Mouse (Mus musculus) telencephalon, adult 2 months (tissue): ENCODE measurements at regions not wholly inside any gene's neighbourhood (a gene's known extent, or its start where the extent isn't known, plus 50 kb on each side); places are given as distances from the start of the nearest gene placed in this dataset.

Source experiments
- DNase-seq: peaks from one replicate; pipeline ENCODE4 v3.0.0-alpha.2; 2011; ENCODE audit warnings: low read depth, low spot score

DNA sequence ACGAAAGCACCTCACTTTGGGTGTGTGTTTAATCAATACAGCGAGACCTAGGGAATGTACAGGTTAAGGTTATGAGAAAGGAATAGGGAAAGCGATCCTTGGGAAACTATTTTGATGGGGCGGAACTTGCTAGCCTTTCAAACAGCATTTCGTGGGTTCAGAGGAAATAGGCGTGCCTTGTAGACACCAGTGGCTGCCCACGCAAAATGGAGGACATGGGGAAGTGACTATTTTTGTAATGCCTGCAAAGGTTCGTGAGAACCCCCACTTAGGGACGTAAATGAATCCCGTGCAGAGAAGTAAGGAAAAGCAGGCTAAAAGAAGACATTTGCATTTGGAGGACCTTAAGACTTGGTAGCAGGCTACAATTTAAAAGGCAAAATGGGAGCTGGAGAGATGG is 114.1 kb upstream of the Ppm1h start:
- no peak for DNase-seq

DNA sequence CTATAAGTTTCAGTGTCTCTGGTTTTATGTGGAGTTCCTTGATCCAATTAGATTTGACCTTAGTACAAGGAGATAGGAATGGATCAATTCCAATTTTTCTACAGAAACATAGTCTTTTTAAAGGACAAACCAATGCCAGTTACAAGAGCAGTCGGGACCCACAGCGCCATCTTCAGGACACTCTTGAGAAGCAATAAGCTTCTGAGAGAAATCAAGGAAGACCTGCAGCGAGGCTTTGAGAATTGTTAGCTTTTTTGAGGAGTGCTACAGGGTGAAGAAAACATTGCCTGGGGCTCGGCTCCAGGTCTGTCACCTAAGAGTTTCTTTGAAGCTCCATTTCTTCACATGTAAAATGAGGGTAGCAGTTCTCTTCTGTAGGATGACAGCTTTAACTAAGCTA is 112.0 kb upstream of the Ppm1h start:
- DNase-seq, result no peak

DNA sequence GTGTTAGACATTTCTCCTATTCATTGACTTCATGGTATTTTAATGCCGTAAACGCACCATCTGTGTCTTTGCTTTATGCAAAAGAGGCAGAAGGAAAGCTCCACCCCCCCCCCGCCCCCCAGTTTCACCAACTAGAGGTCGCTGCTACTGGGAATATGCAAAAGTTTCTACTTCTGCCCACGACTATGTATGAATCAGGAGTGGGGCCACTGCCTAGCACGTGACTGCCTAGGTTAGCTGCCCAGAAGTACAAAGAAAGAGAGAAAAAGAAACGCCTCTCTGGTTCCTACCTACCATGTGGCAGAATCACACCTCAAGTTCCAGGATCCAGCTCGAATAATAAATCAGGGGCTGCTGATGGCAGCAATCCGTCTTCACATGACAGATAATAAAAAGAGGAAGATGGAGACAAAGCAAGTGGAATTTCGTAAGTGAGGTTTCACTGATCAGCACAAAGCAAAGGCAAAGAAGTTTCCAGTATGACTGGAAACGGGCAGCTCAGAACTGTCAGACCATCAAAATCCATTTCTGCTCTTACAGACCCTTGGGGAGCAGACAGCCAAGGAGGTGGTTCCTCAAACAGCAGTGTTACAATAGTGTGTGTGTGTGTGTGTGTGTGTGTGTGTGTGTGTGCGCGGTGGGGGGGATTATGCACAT is 108.9 kb upstream of the Ppm1h start:
- DNase-seq, result no peak

DNA sequence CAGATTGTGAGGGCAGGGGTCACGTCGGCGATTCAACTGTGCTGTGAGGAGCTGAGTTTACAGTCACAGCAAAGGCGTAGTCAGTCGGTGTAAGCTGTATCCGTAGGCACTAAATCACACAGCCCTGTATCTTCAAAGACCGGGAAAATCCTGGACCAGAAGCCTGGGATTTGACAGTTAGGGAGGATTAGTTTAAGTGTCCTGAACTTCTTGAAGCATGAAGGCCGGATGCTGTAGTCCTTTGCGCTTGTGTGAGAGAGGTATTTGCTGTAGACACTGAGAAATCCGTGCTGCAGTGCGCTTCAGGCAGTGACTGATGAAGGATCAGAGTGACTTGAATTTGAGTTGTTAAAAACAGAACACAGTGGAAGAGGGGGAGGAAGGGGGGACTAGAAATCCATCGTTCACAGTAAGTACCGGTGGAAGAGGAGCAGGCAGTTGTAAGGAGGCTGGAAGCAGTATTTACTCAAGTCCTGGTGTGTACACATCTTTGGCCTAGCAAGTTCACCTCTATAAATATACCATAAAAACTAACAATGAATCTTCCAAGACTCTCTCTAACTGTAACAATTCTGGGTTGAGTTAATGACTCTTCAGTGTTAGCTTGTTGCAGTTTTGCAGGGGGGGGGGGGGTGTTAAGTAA is 107.5 kb upstream of the Ppm1h start:
- DNase-seq, result no peak

DNA sequence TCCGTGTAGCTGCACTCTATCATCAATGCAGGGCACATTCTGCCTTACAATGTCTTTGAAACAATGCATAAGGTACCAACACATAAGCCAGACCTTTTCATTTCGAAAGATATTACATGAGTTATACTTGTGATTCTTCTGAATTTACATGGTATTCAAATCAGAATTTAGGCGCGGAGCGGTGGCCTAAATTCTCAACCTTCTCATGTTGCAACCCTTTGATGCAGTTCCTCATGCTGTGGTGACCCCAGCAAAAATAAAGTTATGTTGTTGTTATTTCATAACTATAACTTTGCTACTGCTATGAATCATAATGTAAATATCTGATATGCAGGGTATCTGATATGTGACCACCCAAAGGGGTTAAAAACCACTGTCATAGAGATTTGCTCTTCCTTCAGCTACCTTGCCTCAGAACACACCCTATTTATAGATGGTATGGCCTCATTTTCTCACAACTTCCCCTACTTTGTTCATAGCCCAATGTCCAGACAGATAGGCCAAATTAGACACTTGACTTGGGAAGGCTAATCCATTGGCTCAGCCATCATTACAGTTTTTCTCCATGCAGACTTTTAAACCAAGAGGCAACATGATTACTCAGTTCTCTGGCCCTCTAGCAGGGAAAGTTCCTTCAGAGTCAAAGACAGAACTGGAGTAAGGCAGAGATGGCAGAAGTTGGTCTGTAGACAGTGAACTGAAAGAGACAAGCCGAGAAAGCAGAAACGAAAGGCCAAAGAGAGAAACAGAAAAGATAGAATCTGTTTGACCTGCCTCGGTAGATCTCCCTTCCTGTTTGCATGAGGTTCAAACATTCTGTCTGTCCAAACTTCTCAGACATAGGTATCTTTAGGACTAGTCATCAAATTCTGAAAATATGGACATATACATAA is 102.1 kb upstream of the Ppm1h start:
- no peak for DNase-seq

DNA sequence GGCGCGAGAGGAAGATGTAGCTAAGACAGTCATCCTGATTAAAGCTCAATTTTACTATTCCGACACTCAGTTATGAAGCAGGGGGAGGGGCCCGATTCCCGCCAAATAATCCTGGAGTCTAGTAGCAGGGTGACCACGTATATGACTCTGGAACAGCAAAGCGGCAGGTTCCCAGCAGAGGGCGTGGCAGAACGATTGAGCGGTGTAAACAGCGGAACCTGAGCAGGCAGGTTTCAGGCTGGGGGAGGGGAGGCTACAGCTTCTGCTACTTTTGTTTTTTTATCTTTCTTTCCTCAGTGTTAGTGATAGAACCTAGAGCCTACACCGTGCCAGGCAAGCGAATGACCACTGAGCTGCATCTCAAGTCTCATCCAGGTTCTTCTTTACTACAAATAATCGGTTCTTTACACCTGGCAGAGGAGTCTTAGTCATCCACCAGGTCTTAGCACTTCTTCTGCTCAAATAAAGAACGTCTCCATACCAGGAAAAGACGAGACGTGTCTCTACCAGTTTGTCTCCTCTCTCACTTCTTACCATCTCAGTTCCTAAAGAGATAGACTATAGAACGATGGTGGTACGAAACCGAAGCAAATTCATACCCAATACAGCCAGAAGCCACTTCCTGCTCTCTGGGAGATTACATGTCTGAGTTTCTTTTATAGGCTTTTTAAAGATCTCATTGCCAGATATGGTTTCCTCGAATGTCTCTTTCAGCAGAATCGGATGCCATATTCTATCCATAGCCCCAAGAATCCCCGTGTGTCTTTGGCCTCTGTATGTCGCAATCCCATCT is 100.2 kb upstream of the Ppm1h start:
- no peak for DNase-seq

DNA sequence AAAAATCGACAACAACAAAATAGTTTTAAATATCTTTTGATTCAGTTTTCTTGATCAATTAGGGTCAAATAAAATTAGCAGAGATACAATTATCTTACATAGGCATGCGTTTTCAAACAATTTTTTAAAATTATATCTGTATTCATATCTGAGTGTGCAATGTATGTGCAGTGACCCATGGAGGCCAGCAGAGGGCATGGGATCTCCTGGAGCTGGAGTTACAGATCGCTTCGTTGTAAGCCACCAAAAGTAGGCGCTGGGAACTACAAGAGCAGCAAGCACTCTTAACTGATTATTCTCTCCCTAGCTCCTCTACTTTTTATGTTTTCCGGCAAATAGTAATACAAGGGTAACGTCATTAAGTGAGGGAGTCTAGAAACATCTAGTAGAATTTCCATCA is 97.5 kb upstream of the Ppm1h start:
- DNase-seq, result no peak

DNA sequence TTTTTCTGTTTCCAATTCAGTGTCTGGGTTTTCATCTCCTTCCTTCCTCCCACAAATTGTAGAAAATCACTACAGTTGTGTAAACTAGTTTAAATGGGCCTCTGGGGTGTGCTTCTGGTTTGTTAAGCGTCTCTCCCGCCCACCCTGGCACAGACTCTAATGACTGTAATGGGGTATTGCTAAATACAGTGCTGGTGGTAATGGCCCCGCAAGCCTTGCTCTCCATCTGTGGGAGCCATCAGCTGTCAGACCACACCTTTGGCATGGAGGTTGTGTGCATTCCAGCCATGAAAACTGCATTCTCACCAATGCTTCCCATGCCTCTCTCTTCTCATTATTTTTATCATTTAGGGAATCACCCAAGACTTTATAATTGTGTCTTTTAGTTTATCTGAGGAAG is 91.0 kb upstream of the Ppm1h start:
- DNase-seq, result no peak

DNA sequence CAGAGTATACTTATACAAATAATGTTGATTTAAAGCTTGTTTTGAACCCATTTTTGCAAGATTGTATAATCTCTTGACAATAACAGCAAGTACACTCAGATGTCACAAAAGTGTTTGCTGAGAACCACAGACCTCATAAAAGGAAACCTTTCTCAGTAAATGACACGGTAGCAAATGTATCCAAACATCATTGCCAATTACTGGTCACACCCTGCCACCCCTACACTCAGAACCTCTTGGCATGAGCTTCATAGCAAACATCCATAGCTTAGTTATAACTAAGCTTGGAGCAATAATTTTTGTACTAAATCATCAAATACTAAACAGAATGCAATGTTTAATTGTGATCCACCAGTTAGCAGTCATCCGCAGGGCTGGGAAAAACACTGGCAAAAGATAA is 79.1 kb upstream of the Ppm1h start:
- no peak for DNase-seq

DNA sequence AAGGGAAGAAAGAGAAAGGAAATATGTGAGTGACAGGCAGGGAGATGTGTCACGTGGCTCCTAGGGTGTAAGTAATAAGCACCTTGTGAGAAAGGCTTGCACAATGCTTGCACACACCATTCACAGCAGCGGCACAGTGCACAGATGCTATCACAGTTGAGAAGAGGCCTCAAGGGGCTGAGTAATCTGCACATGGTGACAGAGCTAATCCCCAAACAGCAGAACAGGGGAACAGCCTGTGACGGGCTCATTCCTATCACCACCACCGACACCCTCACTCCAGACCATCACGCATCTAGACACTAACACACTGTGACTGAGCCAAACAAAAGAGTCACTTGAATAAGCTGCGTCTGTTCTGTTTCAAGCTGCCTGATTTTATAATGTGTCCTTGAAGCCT is 76.2 kb upstream of the Ppm1h start:
- no peak for DNase-seq

DNA sequence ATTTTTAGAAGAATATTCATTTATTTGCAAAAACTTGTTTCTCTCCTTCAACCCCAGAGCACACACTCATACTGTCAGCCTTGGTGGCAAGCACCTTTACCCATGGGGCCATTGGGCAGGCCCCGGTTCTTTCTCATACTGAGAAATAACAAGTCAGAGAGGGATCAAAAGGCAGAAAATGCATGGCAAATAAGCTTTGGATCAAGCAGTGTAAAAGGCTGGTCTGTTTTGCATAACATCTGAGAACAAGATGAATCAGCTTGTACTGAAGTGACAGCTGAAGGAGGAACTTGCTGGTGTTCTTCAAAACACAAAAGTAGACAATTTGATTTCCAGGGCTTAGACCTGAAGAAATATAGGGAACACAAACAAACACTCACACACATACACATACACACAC is 74.6 kb upstream of the Ppm1h start:
- DNase-seq, result no peak

DNA sequence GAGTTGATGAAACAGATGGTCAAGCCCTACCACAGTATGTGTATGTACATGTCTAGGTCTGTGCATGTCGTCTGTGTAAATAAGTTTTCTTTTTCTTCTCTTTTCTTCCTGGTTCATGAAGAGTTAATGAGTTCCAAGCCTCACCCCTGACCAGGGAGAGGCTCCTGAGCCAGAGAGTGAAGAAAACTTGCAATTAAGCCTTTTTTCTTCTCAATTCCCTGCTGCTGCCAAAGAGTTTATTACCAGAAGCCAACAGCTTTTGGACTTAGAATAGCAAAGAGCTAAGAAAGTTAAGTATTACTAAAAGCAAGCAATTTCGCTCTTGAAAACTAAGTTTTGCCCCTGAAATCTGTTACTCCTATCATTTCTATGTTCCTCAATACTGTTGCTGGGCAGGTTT is 65.3 kb upstream of the Ppm1h start:
- DNase-seq, result no peak

DNA sequence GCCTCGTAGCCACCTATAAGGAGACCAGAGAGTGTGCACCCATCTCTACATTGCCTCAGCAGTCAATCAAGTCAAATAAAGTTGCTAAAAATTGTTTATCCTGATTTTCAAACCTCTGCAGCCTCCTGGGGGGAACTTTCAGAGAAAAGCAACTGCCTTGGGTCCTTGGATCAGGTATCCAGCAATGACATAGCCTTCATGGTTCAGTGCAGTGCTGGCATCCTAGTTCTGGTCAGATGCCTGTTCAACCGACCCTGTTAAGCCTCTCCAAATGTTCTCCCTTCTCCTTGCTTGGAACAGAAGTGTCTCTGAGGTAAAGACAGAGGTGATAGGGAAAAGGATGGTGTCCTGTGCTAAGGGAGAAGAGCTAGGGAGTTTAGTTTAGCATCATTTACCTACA is 64.7 kb upstream of the Ppm1h start:
- DNase-seq, result no peak

DNA sequence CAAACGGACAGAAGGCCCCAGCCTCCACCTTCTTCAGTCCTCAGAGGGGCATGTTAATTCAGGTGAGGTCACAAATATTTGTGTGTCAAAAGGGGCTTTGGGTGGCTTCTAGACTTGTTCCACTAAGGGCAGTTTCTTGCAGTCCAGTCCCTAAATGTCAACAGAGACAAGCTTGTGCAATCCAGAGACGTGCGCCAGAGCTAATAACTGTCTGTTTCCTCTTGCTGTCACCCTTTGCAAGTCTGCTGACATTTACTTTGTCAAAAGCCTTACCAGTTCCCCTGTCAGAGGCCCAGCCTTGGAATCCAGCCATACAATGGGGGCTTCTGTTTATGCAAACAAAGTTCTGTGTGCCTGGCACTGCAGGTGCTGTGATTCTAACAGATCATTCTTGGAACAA is 63.8 kb upstream of the Ppm1h start:
- DNase-seq, result no peak

DNA sequence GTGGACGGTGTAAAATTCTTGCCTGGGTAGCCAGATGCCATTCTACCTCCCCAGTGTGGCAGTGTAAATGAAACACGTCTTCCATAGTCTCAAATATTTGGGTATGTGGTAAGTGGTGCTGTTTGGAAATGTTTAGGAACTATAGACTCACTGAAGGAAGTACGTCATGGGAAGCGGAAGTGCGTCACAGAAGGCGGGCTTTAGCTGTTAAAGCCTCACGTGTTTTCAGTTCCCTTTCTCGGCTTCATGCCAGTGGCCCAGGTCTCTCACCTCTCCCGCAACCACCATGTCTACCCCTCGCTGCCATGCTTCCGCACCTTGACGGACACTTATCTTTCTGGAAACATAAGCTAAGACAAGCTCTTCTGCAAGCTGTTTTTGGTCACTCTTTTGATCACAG is 62.9 kb upstream of the Ppm1h start:
- no peak for DNase-seq

DNA sequence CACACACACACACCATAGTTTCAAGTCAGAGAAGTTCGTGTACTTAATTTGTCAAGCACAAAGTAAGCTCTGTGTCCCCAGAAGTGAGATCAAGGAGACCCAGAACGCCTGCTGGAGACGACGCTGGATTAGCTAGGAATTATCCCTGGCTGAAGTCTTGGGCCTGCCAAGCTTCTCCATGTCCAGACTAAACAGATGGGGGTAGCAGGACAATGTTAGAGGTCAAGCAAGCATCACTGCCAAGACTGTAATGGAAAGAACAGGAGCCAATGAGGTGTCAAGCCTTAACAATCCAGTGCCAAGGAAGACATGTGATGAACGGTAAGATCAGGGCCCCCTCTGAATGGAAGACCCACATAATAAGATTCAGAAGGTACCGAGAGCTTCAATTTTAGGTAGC is 62.2 kb upstream of the Ppm1h start:
- DNase-seq, result no peak

DNA sequence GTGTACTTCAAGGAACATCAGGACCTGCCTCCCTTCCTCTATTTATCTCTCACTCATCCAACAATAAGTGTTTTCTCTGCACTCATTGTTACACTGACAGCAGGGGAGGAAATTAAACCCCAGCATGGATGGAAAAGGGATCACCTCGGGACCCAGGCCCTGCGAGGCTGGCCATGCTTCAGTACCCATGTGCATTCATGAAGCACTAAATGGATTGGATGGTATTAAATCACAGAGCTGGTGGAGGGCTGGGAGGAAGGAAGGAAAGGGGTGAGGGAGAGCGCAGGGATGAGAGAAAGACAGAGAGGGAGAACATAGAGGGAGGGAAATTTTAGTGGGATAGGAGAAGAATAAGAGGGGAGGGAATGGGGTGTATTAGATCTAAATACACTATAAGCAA is 59.7 kb upstream of the Ppm1h start:
- no peak for DNase-seq

DNA sequence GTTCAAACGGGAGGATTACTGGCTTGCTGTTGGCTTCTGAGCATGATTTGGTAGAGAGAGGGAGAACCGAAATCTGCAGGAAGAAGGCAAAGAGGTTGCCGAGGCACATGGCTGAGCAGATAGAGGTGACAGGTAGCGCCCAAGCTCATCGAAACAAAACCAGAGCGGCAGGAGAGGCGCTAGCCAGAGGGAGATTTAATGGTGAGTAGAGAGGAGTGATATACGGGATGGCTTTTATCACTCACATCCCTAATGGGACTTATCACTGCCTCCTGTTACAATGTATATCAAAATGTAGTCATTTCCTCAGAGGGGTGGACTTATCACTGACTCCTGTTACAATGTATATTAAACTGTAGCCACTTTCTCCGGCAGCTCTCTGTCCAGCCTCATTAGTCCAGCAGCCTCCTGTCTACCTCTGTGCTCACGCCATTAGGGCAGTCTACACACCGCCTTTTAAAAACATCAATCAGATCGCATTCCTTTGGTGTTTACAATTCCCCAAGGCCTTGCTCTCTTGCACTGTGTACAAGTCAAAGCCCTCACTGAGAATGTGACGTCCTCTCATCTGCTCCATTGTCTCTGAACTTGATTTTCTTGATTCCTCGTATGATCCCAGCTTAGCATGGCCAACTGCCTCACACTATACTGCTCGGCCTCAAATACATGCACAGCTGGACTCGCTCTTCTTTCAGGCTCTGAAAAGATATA is 59.0 kb upstream of the Ppm1h start:
- DNase-seq, result no peak
